ENCODE assay signal across 8 mouse cellular contexts in genomic region chr4:32250333-32251004, GRCm38 (mm10). TPM values are rescaled to one million over a fixed set of nuclear protein-coding genes. Genes with fewer than 3 reads are reported as not detected.
DNase-seq lines count a peak whose midpoint lies in the region; ATAC-seq lines count a peak whose summit lies in the region.

No protein-coding gene starts in this region.

- H3K36me3 ChIP-seq in forebrain, embryonic 11.5 days (ENCODE audit: control insufficient read depth, insufficient read depth, low read length) = no peaks in the 10 kb centered on the region
- no peaks in the 10 kb centered on the region for H3K36me3 ChIP-seq in hindbrain, embryonic 15.5 days
- H3K36me3 ChIP-seq in liver, embryonic 13.5 days = no peaks in the 10 kb centered on the region

- peak; percentile 48 for DNase-seq in kidney, adult 18-20 months
- DNase-seq in kidney, adult 11 months = no peak
- DNase-seq in adipocyte (ENCODE audit: low spot score) = peak; percentile 75
- DNase-seq in forebrain, embryonic 11.5 days (ENCODE audit: low spot score) = peak; percentile 61
- DNase-seq in liver, embryonic 13.5 days = no peak
- peak; percentile 83 for DNase-seq in naive thymus-derived CD4-positive, alpha-beta T cell, adult 2 months (ENCODE audit: low read depth)
- no peak for DNase-seq in thymus, postnatal 25 days

- no peak for ATAC-seq in forebrain, embryonic 11.5 days (replicated peaks; ENCODE audit: low FRiP score)
- no peak for ATAC-seq in hindbrain, embryonic 15.5 days (ENCODE audit: low FRiP score, low read depth)
- peak; percentile 37; the same call in 1 of the 2 replicates for ATAC-seq in liver, embryonic 13.5 days (ENCODE audit: low read depth)

- H3K4me2 ChIP-seq in forebrain, embryonic 11.5 days (ENCODE audit: low read depth, low read length, severe bottlenecking) = peak overlapping the region; percentile 19; the same call in 1 of the 2 replicates
- peak overlapping the region; percentile 43 for H3K4me2 ChIP-seq in hindbrain, embryonic 15.5 days
- peak overlapping the region; percentile 70 for H3K4me2 ChIP-seq in liver, embryonic 13.5 days

- no peaks in the 10 kb centered on the region for H3K9me3 ChIP-seq in forebrain, embryonic 11.5 days (ENCODE audit: control insufficient read depth, low read length)
- no peaks in the 10 kb centered on the region for H3K9me3 ChIP-seq in hindbrain, embryonic 15.5 days
- H3K9me3 ChIP-seq in liver, embryonic 13.5 days (replicated peaks) = no peaks in the 10 kb centered on the region

- peak overlapping the region; percentile 84 for H3K27ac ChIP-seq in forebrain, embryonic 11.5 days (ENCODE audit: low read depth, low read length)
- H3K27ac ChIP-seq in hindbrain, embryonic 15.5 days (replicated peaks) = peak overlapping the region; percentile 69
- H3K27ac ChIP-seq in liver, embryonic 13.5 days = peak overlapping the region; percentile 16; the same call in 1 of the 2 replicates

- H3K4me1 ChIP-seq in forebrain, embryonic 11.5 days (replicated peaks; ENCODE audit: control insufficient read depth, insufficient read depth, low read length) = peaks cover 32% of the 10 kb centered on the region
- H3K4me1 ChIP-seq in hindbrain, embryonic 15.5 days (replicated peaks) = peaks cover 65% of the 10 kb centered on the region
- peaks cover 48% of the 10 kb centered on the region for H3K4me1 ChIP-seq in liver, embryonic 13.5 days (replicated peaks)

- WGBS in forebrain, embryonic 11.5 days = 4% methylated on average over 16 of the region's 16 CpGs
- 5% methylated on average over 16 of the region's 16 CpGs for WGBS in hindbrain, embryonic 15.5 days
- 2% methylated on average over 16 of the region's 16 CpGs for WGBS in liver, embryonic 13.5 days (ENCODE audit: insufficient replicate concordance)

- peak overlapping the region; percentile 46 for H3K9ac ChIP-seq in forebrain, embryonic 11.5 days (ENCODE audit: low read length)
- 0 out of 2 replicates have a peak overlapping the region, but pooled peaks have one; percentile 9 for H3K9ac ChIP-seq in hindbrain, embryonic 15.5 days
- H3K9ac ChIP-seq in liver, embryonic 13.5 days = peak overlapping the region; percentile 54

- no peak overlapping the region for H3K4me3 ChIP-seq in forebrain, embryonic 11.5 days (ENCODE audit: low read depth, low read length)
- H3K4me3 ChIP-seq in hindbrain, embryonic 15.5 days = peak overlapping the region; percentile 4; the same call in 1 of the 2 replicates
- peak overlapping the region; percentile 45 for H3K4me3 ChIP-seq in liver, embryonic 13.5 days (replicated peaks)

- H3K27me3 ChIP-seq in forebrain, embryonic 11.5 days (ENCODE audit: control insufficient read depth, insufficient read depth, low read length) = no peaks in the 10 kb centered on the region
- no peaks in the 10 kb centered on the region for H3K27me3 ChIP-seq in hindbrain, embryonic 15.5 days
- peaks cover 3% of the 10 kb centered on the region for H3K27me3 ChIP-seq in liver, embryonic 13.5 days

RNA-seq across cellular contexts. Expression of gene Bach2, which starts 11.9 kb away (rescaled TPM):
- polyA plus RNA-seq in forebrain, embryonic 11.5 days (2014; fragmentation: Nextera tagmentation; extraction: Ambion mirVana) = 16.2 and 17.3 TPM in 2 replicates
- 24.5 and 27.4 TPM in 2 replicates for polyA plus RNA-seq in hindbrain, embryonic 15.5 days (2015; fragmentation: Nextera tagmentation; extraction: Ambion mirVana)
- 1.1 and 1.2 TPM in 2 replicates for polyA plus RNA-seq in liver, embryonic 13.5 days (2015; fragmentation: Nextera tagmentation; extraction: Ambion mirVana)

Comparison
In these comparisons a context has a peak if more than half of its experiments do, and no peak if none do; other contexts are left out.
1. DNase-seq: peak in kidney, adult 18-20 months (single experiment), adipocyte (single experiment), forebrain, embryonic 11.5 days (single experiment) and naive thymus-derived CD4-positive, alpha-beta T cell, adult 2 months (single experiment); none in kidney, adult 11 months (single experiment), liver, embryonic 13.5 days (single experiment) and thymus, postnatal 25 days (single experiment).
2. H3K27ac ChIP-seq: peak in every context shown above with its lines; median percentile 84 in forebrain, embryonic 11.5 days; 69 in hindbrain, embryonic 15.5 days; 16 in liver, embryonic 13.5 days.
3. H3K4me2 ChIP-seq: peak in every context shown above with its lines; median percentile 70 in liver, embryonic 13.5 days; 43 in hindbrain, embryonic 15.5 days; 19 in forebrain, embryonic 11.5 days.
4. Peak in every context shown above with its lines, with median percentiles within 50 percentile points of each other: H3K9ac ChIP-seq.